In the genomic region with DNA sequence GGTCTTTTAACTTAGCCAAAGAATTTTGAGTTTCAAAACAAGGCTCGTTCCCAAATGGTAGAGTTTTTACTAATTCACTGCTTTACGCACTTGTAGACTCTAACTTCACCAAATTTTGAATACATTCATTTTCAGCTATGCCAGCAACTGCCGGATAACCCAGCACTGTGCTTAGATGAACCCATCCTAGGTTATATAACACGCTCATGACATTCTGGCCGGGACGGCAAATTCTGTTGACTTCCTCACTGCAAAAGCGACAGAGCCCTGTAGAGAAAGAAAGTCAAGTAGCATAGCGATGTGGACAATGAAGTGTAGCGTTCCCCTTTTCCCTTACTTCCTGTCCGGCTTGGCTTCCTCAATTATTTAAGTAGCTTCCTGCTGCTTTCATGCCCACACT, we compare ENCODE assay signal across 10 mouse cellular contexts. TPM values are rescaled to one million over a fixed set of nuclear protein-coding genes. Genes with fewer than 3 reads are reported as not detected.
DNase-seq lines count a peak whose midpoint lies in the region; ATAC-seq and TF ChIP-seq lines count a peak whose summit lies in the region.
"Had no signal": no experiment of that assay in that cellular context is flagged by ENCODE, and none has a peak within 500 bp of the region (broad histone marks: within the 10 kb centered on the region; RNA-seq: fewer than 3 reads in every experiment).

No protein-coding gene starts in this region.

- ATAC-seq in forebrain, embryonic 16.5 days: peak; percentile 54; the same call in 1 of the 2 replicates
- no peak for ATAC-seq in forebrain, embryonic 14.5 days
- no peak for ATAC-seq in kidney, postnatal 0 days (replicated peaks; ENCODE audit: low FRiP score, low read depth)
- ATAC-seq in kidney, embryonic 16.5 days (ENCODE audit: low FRiP score, low TSS enrichment): no peak
- ATAC-seq in megakaryocyte, adult 5-6 weeks (ENCODE audit: poor library complexity, severe bottlenecking): no peak

- no peak overlapping the region for H3K9ac ChIP-seq in forebrain, embryonic 16.5 days (replicated peaks; ENCODE audit: low read depth, low read length)
- H3K9ac ChIP-seq in forebrain, embryonic 14.5 days (ENCODE audit: low read length): no peak overlapping the region
- no peak overlapping the region for H3K9ac ChIP-seq in kidney, postnatal 0 days (ENCODE audit: low read depth, low read length)
- no peak overlapping the region for H3K9ac ChIP-seq in kidney, embryonic 16.5 days (replicated peaks; ENCODE audit: low read length)

- no peak overlapping the region for H3K4me2 ChIP-seq in forebrain, embryonic 16.5 days (ENCODE audit: low read length)
- no peak overlapping the region for H3K4me2 ChIP-seq in forebrain, embryonic 14.5 days (ENCODE audit: low read length)
- peak overlapping the region; percentile 43 for H3K4me2 ChIP-seq in kidney, postnatal 0 days (ENCODE audit: low read length)
- no peak overlapping the region for H3K4me2 ChIP-seq in kidney, embryonic 16.5 days (replicated peaks; ENCODE audit: low read depth, low read length)

- H3K36me3 ChIP-seq in forebrain, embryonic 16.5 days (ENCODE audit: control insufficient read depth, insufficient read depth): no peaks in the 10 kb centered on the region
- H3K36me3 ChIP-seq in forebrain, embryonic 14.5 days (ENCODE audit: control insufficient read depth, insufficient read depth, low read length): no peaks in the 10 kb centered on the region
- H3K36me3 ChIP-seq in kidney, postnatal 0 days (ENCODE audit: insufficient read depth, low read length): no peaks in the 10 kb centered on the region
- no peaks in the 10 kb centered on the region for H3K36me3 ChIP-seq in kidney, embryonic 16.5 days (ENCODE audit: insufficient read depth, low read length)
- no peaks in the 10 kb centered on the region for H3K36me3 ChIP-seq in megakaryocyte, embryonic 14.5 days (replicated peaks; ENCODE audit: low read length)

- peaks cover 3% of the 10 kb centered on the region for H3K4me1 ChIP-seq in forebrain, embryonic 16.5 days (replicated peaks; ENCODE audit: control insufficient read depth, insufficient read depth, low read length)
- H3K4me1 ChIP-seq in forebrain, embryonic 14.5 days (ENCODE audit: control insufficient read depth, insufficient read depth, low read length): no peaks in the 10 kb centered on the region
- H3K4me1 ChIP-seq in kidney, postnatal 0 days (replicated peaks; ENCODE audit: insufficient read depth, low read length): no peaks in the 10 kb centered on the region
- 0 out of 2 replicates have a peak, but pooled peaks cover 3% of the 10 kb centered on the region for H3K4me1 ChIP-seq in kidney, embryonic 16.5 days (ENCODE audit: insufficient read depth, low read length)
- 0 out of 2 replicates have a peak, but pooled peaks cover 4% of the 10 kb centered on the region for H3K4me1 ChIP-seq in megakaryocyte, embryonic 14.5 days

- 85% methylated on average over 10 of the region's 10 CpGs for WGBS in forebrain, embryonic 16.5 days
- 89% methylated on average over 10 of the region's 10 CpGs for WGBS in forebrain, embryonic 14.5 days
- WGBS in kidney, postnatal 0 days: 64% methylated on average over 10 of the region's 10 CpGs
- 74% methylated on average over 10 of the region's 10 CpGs for WGBS in kidney, embryonic 16.5 days

- H3K27ac ChIP-seq in forebrain, embryonic 16.5 days (ENCODE audit: low read length): no peak overlapping the region
- no peak overlapping the region for H3K27ac ChIP-seq in forebrain, embryonic 14.5 days (ENCODE audit: low read depth, low read length)
- H3K27ac ChIP-seq in kidney, postnatal 0 days: no peak overlapping the region
- H3K27ac ChIP-seq in kidney, embryonic 16.5 days (ENCODE audit: low read length): no peak overlapping the region

- no peaks in the 10 kb centered on the region for H3K27me3 ChIP-seq in forebrain, embryonic 16.5 days (replicated peaks; ENCODE audit: control insufficient read depth, insufficient read depth, low read length)
- no peaks in the 10 kb centered on the region for H3K27me3 ChIP-seq in forebrain, embryonic 14.5 days (replicated peaks; ENCODE audit: control insufficient read depth, insufficient read depth, low read length)
- H3K27me3 ChIP-seq in kidney, postnatal 0 days (ENCODE audit: insufficient read depth, low read length): no peaks in the 10 kb centered on the region
- no peaks in the 10 kb centered on the region for H3K27me3 ChIP-seq in kidney, embryonic 16.5 days (ENCODE audit: insufficient read depth, low read length)
- H3K27me3 ChIP-seq in megakaryocyte, embryonic 14.5 days (replicated peaks): no peaks in the 10 kb centered on the region

- no peak for TF ChIP-seq CTCF in kidney, postnatal 0 days (IDR thresholded peaks at IDR 0.05; ENCODE audit: low read depth)

- H3K9me3 ChIP-seq in forebrain, embryonic 16.5 days (ENCODE audit: control insufficient read depth, low read length): no peaks in the 10 kb centered on the region
- H3K9me3 ChIP-seq in forebrain, embryonic 14.5 days (replicated peaks; ENCODE audit: control insufficient read depth, low read length): no peaks in the 10 kb centered on the region
- no peaks in the 10 kb centered on the region for H3K9me3 ChIP-seq in kidney, postnatal 0 days (replicated peaks; ENCODE audit: low read length)
- H3K9me3 ChIP-seq in kidney, embryonic 16.5 days (ENCODE audit: low read length): no peaks in the 10 kb centered on the region
- no peaks in the 10 kb centered on the region for H3K9me3 ChIP-seq in megakaryocyte, embryonic 14.5 days

- H3K4me3 ChIP-seq in forebrain, embryonic 16.5 days (replicated peaks; ENCODE audit: low read length): no peak overlapping the region
- no peak overlapping the region for H3K4me3 ChIP-seq in forebrain, embryonic 14.5 days (ENCODE audit: low read depth, low read length)
- no peak overlapping the region for H3K4me3 ChIP-seq in kidney, postnatal 0 days (replicated peaks; ENCODE audit: low read depth, low read length)
- H3K4me3 ChIP-seq in kidney, embryonic 16.5 days (ENCODE audit: low read length): no peak overlapping the region
- H3K4me3 ChIP-seq in megakaryocyte, embryonic 14.5 days (replicated peaks): peak overlapping the region; percentile 10
- H3K4me3 ChIP-seq: erythroblast, embryonic 14.5 days had no signal

- DNase-seq in forebrain, embryonic 14.5 days (ENCODE audit: low spot score): no peak
- DNase-seq in kidney, postnatal 0 days (ENCODE audit: low spot score): no peak
- no peak for DNase-seq in lung, adult 18-20 months
- DNase-seq: thymus, postnatal 25 days had no signal

RNA-seq across cellular contexts. Expression of a gene that starts 51.3 kb away (rescaled TPM):
- polyA plus RNA-seq in forebrain, embryonic 16.5 days (2015; fragmentation: Nextera tagmentation; extraction: Ambion mirVana): 1.0 and 1.6 TPM in 2 replicates
- polyA plus RNA-seq in forebrain, embryonic 14.5 days (2014; fragmentation: Nextera tagmentation; extraction: Ambion mirVana): 0.33 and 1.0 TPM in 2 replicates
- polyA plus RNA-seq in kidney, postnatal 0 days (2015; fragmentation: Nextera tagmentation; extraction: Ambion mirVana): 0.51 and 0.55 TPM in 2 replicates
- 1.9 and 2.4 TPM in 2 replicates for polyA plus RNA-seq in kidney, embryonic 16.5 days (2015; fragmentation: Nextera tagmentation; extraction: Ambion mirVana)
- polyA plus RNA-seq in megakaryocyte, embryonic 14.5 days (2012; ENCODE audit: insufficient read depth, low replicate concordance): not detected in 2 replicates
- not detected in 2 replicates for total RNA-seq in megakaryocyte, adult 5-6 weeks (2015)
- total RNA-seq in megakaryocyte, adult 5-6 weeks (2017): not detected in 2 replicates
- polyA plus RNA-seq: erythroblast, embryonic 14.5 days; lung, adult 2 months had no signal
